Mouse (Mus musculus): ENCODE data around the gene Tarsl2. TPM values are rescaled to one million over a fixed set of nuclear protein-coding genes. Genes with fewer than 3 reads are reported as not detected.

The Tarsl2 gene
- polyA plus RNA-seq, 1 experiment from 2014 or later: 10.8 TPM

DNA sequence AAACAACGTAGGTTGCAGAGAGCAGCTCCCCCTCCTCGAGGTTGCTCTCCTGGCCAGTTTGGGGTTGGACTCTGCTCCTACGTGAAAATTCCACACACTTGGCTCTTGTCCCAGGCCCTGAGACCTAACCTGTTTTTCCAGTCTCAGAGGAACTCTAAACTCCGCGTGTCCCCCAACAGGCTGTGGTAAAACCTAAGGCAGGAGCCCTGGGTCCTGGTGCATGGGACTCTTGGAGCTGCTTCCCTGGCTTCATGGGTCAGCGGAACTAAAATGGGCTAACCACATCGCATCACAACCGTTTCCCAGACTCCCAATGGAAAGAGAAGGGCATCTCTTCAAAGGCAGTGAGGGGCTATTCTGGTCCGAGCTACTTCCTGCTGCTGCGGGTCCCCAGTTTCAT, 48.2 kb downstream of the Tarsl2 start:
- H3K9me3 ChIP-seq (replicated peaks): no peaks in the 10 kb centered on the region
- no peaks in the 10 kb centered on the region for H3K27me3 ChIP-seq
- peak overlapping the region; percentile 50 for H3K9ac ChIP-seq
- H3K4me1 ChIP-seq: peaks cover 14% of the 10 kb centered on the region
- WGBS: 1% methylated on average over 10 of the region's 10 CpGs
- H3K36me3 ChIP-seq: peaks cover 19% of the 10 kb centered on the region
- peak overlapping the region; percentile 86 for H3K27ac ChIP-seq (replicated peaks)
- H3K4me3 ChIP-seq (replicated peaks): peak overlapping the region; percentile 76
- peak overlapping the region; percentile 80 for H3K4me2 ChIP-seq (replicated peaks)
- peak; percentile 74 for ATAC-seq (ENCODE audit: insufficient number of reproducible peaks, low FRiP score, low TSS enrichment, low read depth)

GRCm38 (mm10) chr7:65693301-65693821, 48.7 kb downstream of the Tarsl2 start:
- Histone ChIP-seq H3K4me3 (replicated peaks) (peak overlapping the region; percentile 76), H3K27me3 (no peaks in the 10 kb centered on the region), H3K4me2 (replicated peaks) (peak overlapping the region; percentile 80), H3K9me3 (replicated peaks) (no peaks in the 10 kb centered on the region), H3K4me1 (peaks cover 14% of the 10 kb centered on the region), H3K27ac (replicated peaks) (peak overlapping the region; percentile 86), H3K9ac (peak overlapping the region; percentile 51), H3K36me3 (peaks cover 23% of the 10 kb centered on the region)
- ATAC-seq (ENCODE audit: insufficient number of reproducible peaks, low FRiP score, low TSS enrichment, low read depth): peak; percentile 93
- WGBS: under 1% methylated on average over 52 of the region's 52 CpGs

DNA sequence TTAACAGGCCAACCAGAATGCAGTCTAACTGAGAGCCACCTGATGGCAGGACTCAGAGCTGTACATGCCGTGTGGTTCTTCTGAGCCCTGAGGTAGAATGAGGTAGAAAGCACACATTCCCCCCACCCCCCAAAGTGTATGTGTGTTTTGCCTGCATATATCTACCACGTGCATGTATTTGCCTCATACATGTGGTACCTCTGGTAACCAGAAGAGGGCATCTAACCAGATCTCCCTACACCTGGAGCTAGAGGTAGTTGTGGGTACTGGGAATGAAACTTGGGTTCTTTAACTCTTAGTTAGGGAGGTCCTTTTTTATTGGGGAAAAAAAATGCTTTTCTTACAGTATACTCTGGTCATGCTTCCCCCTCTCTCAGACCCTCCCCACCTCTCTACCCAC, 51.8 kb downstream of the Tarsl2 start:
- no peak for ATAC-seq (ENCODE audit: insufficient number of reproducible peaks, low FRiP score, low TSS enrichment, low read depth)
- Histone ChIP-seq H3K36me3 (peaks cover 52% of the 10 kb centered on the region), H3K27ac (replicated peaks) (no peak overlapping the region), H3K9ac (no peak overlapping the region), H3K4me3 (replicated peaks) (no peak overlapping the region), H3K4me1 (peaks cover 14% of the 10 kb centered on the region), H3K27me3 (no peaks in the 10 kb centered on the region), H3K4me2 (replicated peaks) (no peak overlapping the region), H3K9me3 (replicated peaks) (no peaks in the 10 kb centered on the region)
- WGBS: 34% methylated on average over 2 of the region's 2 CpGs

- no peak overlapping the region for H3K9ac ChIP-seq
- no peaks in the 10 kb centered on the region for H3K27me3 ChIP-seq
- ATAC-seq (ENCODE audit: insufficient number of reproducible peaks, low FRiP score, low TSS enrichment, low read depth): no peak
- 82% methylated on average over 7 of the region's 7 CpGs for WGBS
- no peaks in the 10 kb centered on the region for H3K9me3 ChIP-seq (replicated peaks)
- no peak overlapping the region for H3K27ac ChIP-seq (replicated peaks)
- peaks cover 50% of the 10 kb centered on the region for H3K36me3 ChIP-seq
- H3K4me2 ChIP-seq (replicated peaks): no peak overlapping the region
- H3K4me1 ChIP-seq: peaks cover 5% of the 10 kb centered on the region; the same call in 1 of the 2 replicates
- H3K4me3 ChIP-seq (replicated peaks): no peak overlapping the region
Observed at GRCm38 (mm10) chr7:65702076-65702475, 57.4 kb downstream of the Tarsl2 start.

GRCm38 (mm10) chr7:65704818-65705242, 60.1 kb downstream of the Tarsl2 start:
- no peak overlapping the region for H3K27ac ChIP-seq (replicated peaks)

DNA sequence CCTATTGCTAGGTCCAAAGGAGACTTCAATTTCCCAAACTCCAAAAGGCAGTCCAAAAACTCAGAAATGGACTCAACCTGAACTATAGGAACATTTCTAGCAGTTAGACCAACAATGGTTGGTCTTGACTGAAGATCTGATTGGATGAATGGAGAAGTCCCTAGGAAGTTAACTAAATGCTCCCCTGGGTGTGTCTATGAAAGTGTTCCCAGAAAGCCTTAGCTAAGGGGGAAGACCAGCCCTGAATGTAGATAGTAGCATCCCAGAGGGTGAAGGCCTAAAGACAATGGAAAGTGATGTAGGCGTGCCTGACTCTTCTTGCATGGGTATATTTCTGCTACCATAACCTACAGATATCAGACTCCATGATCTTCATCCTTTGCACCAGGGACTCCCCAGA, 63.8 kb downstream of the Tarsl2 start:
- H3K9ac ChIP-seq: no peak overlapping the region
- 100% methylated on average over 1 of the region's 1 CpGs for WGBS
- ATAC-seq (ENCODE audit: insufficient number of reproducible peaks, low FRiP score, low TSS enrichment, low read depth): no peak

More at GRCm38 (mm10) chr7:65704818-65705242, 60.1 kb downstream of the Tarsl2 start:
- WGBS: 7% methylated on average over 10 of the region's 10 CpGs
- Histone ChIP-seq H3K4me3 (replicated peaks) (peak overlapping the region; percentile 32), H3K4me2 (replicated peaks) (peak overlapping the region; percentile 48), H3K9ac (no peak overlapping the region), H3K9me3 (replicated peaks) (no peaks in the 10 kb centered on the region), H3K36me3 (peaks cover 26% of the 10 kb centered on the region), H3K4me1 (peaks cover 5% of the 10 kb centered on the region; the same call in 1 of the 2 replicates), H3K27me3 (no peaks in the 10 kb centered on the region)
- no peak for ATAC-seq (ENCODE audit: insufficient number of reproducible peaks, low FRiP score, low TSS enrichment, low read depth)

DNA sequence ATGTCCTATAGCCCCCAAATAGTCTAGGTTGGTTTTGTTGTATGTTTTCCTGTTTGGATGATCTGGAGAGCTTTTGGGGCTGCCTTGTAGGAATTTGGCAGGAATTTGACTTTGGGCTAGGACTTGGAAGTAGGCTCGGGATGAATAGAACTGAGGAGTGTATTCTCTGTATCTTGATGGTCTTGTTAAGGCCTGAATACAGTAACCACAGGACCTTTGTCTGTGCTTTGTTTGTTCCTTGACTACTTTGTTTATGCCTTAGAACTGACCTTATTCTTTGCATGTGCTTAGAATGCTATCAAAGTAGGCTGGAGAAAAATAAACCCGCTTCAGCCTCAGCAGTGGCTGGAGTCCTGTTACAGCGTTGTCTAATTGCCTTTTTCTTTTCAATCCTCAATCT, 65.6 kb downstream of the Tarsl2 start:
- Histone ChIP-seq H3K36me3 (no peaks in the 10 kb centered on the region), H3K4me2 (replicated peaks) (no peak overlapping the region), H3K9ac (no peak overlapping the region), H3K27ac (replicated peaks) (no peak overlapping the region), H3K4me3 (replicated peaks) (no peak overlapping the region), H3K27me3 (no peaks in the 10 kb centered on the region), H3K9me3 (replicated peaks) (no peaks in the 10 kb centered on the region), H3K4me1 (peaks cover under 1% of the 10 kb centered on the region; the same call in 1 of the 2 replicates)
- 59% methylated on average over 3 of the region's 3 CpGs for WGBS
- ATAC-seq (ENCODE audit: insufficient number of reproducible peaks, low FRiP score, low TSS enrichment, low read depth): no peak

More for the DNA sequence above, 63.8 kb downstream of the Tarsl2 start:
- H3K9me3 ChIP-seq (replicated peaks): no peaks in the 10 kb centered on the region
- peaks cover 5% of the 10 kb centered on the region; the same call in 1 of the 2 replicates for H3K4me1 ChIP-seq
- no peak overlapping the region for H3K4me3 ChIP-seq (replicated peaks)
- H3K27me3 ChIP-seq: no peaks in the 10 kb centered on the region
- H3K27ac ChIP-seq (replicated peaks): no peak overlapping the region
- no peak overlapping the region for H3K4me2 ChIP-seq (replicated peaks)
- H3K36me3 ChIP-seq: no peaks in the 10 kb centered on the region

DNA sequence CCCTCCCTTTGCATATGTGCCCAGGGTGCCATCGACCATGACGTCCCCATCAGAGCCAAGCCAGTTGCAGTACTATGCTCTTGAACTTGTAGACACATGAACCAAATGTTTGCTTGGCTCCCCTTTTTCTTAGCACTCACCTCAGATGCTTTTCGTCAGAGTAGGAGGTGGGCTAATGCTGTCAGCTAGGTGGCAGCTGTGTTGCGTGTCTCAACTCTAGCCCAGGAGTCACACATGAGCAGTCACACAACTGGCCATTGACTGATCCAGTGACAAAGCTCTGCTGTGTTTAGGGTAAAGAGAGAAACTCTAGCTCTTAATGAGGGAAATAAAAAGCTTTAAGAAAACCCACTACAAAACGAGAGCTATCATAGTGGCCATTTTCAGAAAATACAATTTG, 69.1 kb downstream of the Tarsl2 start:
- Histone ChIP-seq H3K4me2 (replicated peaks) (no peak overlapping the region), H3K27ac (replicated peaks) (no peak overlapping the region), H3K4me1 (no peaks in the 10 kb centered on the region), H3K9ac (no peak overlapping the region), H3K4me3 (replicated peaks) (no peak overlapping the region), H3K9me3 (replicated peaks) (no peaks in the 10 kb centered on the region), H3K36me3 (no peaks in the 10 kb centered on the region), H3K27me3 (no peaks in the 10 kb centered on the region)
- no peak for ATAC-seq (ENCODE audit: insufficient number of reproducible peaks, low FRiP score, low TSS enrichment, low read depth)
- 61% methylated on average over 5 of the region's 5 CpGs for WGBS

DNA sequence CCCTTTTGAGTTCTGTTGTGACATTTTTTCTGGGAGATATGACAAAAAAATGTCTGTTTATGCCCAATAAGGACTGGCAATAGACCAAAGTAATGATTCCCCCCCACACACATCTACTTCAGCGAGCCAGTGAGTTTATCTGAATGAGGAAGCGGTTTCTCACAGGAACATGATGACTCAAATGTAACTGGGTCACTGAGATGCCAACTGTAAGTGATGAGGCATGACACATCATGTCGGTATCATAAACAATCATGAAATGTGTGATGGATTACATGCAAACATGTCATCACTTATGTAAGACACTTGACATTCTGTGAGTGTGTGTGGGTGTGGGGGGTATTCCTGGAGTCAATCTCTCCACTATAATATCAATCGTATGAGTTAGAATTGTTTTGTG, 69.6 kb downstream of the Tarsl2 start:
- no peak for ATAC-seq (ENCODE audit: insufficient number of reproducible peaks, low FRiP score, low TSS enrichment, low read depth)
- Histone ChIP-seq H3K36me3 (no peaks in the 10 kb centered on the region), H3K27ac (replicated peaks) (no peak overlapping the region), H3K9ac (no peak overlapping the region), H3K27me3 (no peaks in the 10 kb centered on the region), H3K9me3 (replicated peaks) (no peaks in the 10 kb centered on the region), H3K4me2 (replicated peaks) (no peak overlapping the region), H3K4me3 (replicated peaks) (no peak overlapping the region), H3K4me1 (no peaks in the 10 kb centered on the region)
- 70% methylated on average over 4 of the region's 4 CpGs for WGBS

GRCm38 (mm10) chr7:65734024-65734423, 89.3 kb downstream of the Tarsl2 start:
- Histone ChIP-seq H3K27ac (replicated peaks) (no peak overlapping the region), H3K4me2 (replicated peaks) (no peak overlapping the region), H3K9me3 (replicated peaks) (no peaks in the 10 kb centered on the region), H3K27me3 (no peaks in the 10 kb centered on the region), H3K9ac (no peak overlapping the region), H3K36me3 (no peaks in the 10 kb centered on the region), H3K4me1 (no peaks in the 10 kb centered on the region), H3K4me3 (replicated peaks) (no peak overlapping the region)
- ATAC-seq (ENCODE audit: insufficient number of reproducible peaks, low FRiP score, low TSS enrichment, low read depth): no peak
- 72% methylated on average over 2 of the region's 2 CpGs for WGBS

DNA sequence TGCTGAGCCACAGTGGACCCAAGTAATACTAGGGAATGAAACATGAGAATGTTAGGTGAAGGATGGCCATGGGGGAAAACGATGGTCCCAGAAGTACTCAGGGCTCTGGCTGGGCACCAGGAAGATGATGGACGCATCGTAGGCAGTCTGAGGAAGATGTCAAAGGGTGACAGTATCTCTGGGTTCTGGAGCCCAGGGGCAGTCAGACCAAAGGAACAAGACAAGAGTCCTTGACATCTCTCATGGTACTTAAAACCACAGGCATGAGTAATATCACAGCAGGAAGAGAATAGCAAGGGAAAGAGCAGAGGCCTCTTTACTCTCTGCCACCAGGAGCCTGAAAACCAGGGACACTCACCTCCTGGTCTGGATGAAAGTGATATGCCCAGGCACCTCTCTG, 90.6 kb downstream of the Tarsl2 start:
- Histone ChIP-seq H3K4me1 (no peaks in the 10 kb centered on the region), H3K4me3 (replicated peaks) (no peak overlapping the region), H3K9ac (no peak overlapping the region), H3K9me3 (replicated peaks) (no peaks in the 10 kb centered on the region), H3K27ac (replicated peaks) (no peak overlapping the region), H3K27me3 (no peaks in the 10 kb centered on the region), H3K4me2 (replicated peaks) (no peak overlapping the region), H3K36me3 (no peaks in the 10 kb centered on the region)
- 84% methylated on average over 3 of the region's 3 CpGs for WGBS
- ATAC-seq (ENCODE audit: insufficient number of reproducible peaks, low FRiP score, low TSS enrichment, low read depth): no peak
